Mouse (Mus musculus): Measurements from ENCODE around the gene Gpr37l1. TPM values are rescaled to one million over a fixed set of nuclear protein-coding genes. Genes with fewer than 3 reads are reported as not detected.

Gene Gpr37l1
- polyA plus RNA-seq (2017; shearing (Covaris generic)) = not detected

DNA sequence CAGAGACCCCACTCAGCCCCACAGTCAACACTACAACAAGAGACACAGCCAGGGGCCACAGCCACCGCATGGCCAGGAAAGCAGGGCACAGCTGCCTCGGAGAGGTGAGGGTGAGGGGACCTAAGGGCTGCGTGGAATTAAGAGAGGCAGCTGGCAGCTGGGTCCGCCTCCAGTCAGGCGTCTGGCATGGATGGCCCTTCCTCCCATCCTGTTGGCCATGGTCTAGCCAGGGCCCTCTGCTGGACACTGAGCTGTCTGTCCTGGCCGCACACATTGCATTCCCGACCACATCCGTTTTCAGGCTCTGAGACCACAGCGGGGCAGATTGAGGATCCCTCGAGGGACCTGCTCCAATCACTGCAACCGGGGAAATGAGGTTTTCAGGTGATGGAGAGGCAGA, at the start of gene Gpr37l1:
TSS of gene Gpr37l1 (minus strand) at position 247 of the 400 bp plus-strand sequence.

GRCm38 (mm10) chr1:135146077-135146945, 21.2 kb downstream of the Gpr37l1 start, which contains the start of gene Arl8a:
Gene Arl8a, plus strand, starts transcription at chr1:135146824.

DNA sequence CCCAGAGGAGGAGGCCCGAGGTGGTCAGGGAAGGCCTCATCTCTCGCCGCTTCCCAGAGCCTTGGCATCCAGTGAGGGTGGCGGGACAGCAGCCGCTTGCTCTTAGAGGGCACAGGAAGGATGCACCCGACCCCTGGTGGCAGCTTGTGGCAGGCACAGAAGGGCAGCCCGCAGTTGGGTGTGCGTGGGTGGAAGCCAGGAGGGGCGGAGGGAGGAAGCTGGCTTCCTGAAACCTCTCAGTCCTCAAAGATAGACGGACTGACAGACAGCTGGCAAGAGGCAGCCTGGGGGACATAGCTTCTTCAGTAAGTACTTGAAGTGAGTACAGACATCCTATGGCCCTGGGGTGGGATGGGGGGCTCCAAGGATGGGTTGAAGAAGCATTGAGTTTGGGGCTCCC, 35.0 kb downstream of the Gpr37l1 start, which contains the start of gene Ptpn7:
TSS of gene Ptpn7 (plus strand) at position 228 of the 400 bp plus-strand sequence.

Other genes with a start within 250 kb of the Gpr37l1 start
- 3.6 TPM for gene Ppp1r12b, start 211.7 kb downstream of the Gpr37l1 start, polyA plus RNA-seq (2017; shearing (Covaris generic))
- 12.0 TPM for gene Ube2t, start 205.1 kb downstream of the Gpr37l1 start, polyA plus RNA-seq (2017; shearing (Covaris generic))
- gene Lgr6, start 62.4 kb downstream of the Gpr37l1 start, polyA plus RNA-seq (2017; shearing (Covaris generic)) = 0.06 TPM
- gene Ptpn7, start 35.0 kb downstream of the Gpr37l1 start, polyA plus RNA-seq (2017; shearing (Covaris generic)) = 288 TPM
- 9.8 TPM for gene Arl8a, start 20.9 kb downstream of the Gpr37l1 start, polyA plus RNA-seq (2017; shearing (Covaris generic))
- not detected for gene Elf3, start 90.9 kb upstream of the Gpr37l1 start, polyA plus RNA-seq (2017; shearing (Covaris generic))
- gene Rnpep, start 116.4 kb upstream of the Gpr37l1 start, polyA plus RNA-seq (2017; shearing (Covaris generic)) = 24.0 TPM
- 162 TPM for gene Timm17a, start 146.1 kb upstream of the Gpr37l1 start, polyA plus RNA-seq (2017; shearing (Covaris generic))
- gene Lmod1, start 157.1 kb upstream of the Gpr37l1 start, polyA plus RNA-seq (2017; shearing (Covaris generic)) = not detected
- gene Shisa4, start 207.6 kb upstream of the Gpr37l1 start, polyA plus RNA-seq (2017; shearing (Covaris generic)) = not detected